In the genomic region with DNA sequence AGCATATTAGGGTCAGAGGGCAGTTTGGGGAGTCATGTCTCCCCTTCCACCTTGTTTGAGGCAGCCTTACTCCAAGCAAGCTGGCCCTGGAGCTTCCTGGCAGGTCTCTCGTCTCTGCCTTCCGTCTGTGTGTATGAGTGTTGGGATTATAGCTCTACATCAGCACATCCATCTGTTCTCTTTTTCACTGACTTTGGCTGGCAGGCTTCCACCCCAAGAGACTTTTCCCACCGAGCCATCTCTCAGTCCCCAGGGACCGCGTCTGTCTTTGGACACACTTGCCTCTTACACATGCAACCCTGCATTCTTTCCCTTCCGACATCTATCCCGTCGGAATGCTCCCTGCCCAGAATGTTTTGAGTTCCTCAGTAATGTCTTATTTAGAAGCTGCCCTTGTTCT, we compare ENCODE assay signal across 11 mouse cellular contexts.
DNase-seq lines count a peak whose midpoint lies in the region; ATAC-seq and TF ChIP-seq lines count a peak whose summit lies in the region.
"Had no signal": no experiment of that assay in that cellular context is flagged by ENCODE, and none has a peak within 500 bp of the region (broad histone marks: within the 10 kb centered on the region; RNA-seq: fewer than 3 reads in every experiment).

No protein-coding gene starts in this region.

- no peak for TF ChIP-seq POLR2A in kidney, adult 2 months (IDR thresholded peaks at IDR 0.05; ENCODE audit: low read depth, low read length)
- TF ChIP-seq POLR2A in brain, embryonic 14.5 days (IDR thresholded peaks at IDR 0.05; ENCODE audit: borderline replicate concordance, extremely low read depth, insufficient read depth, insufficient read length, poor library complexity, severe bottlenecking): no peak

- WGBS in kidney, adult 2 months: 56% methylated on average over 8 of the region's 8 CpGs
- 68% methylated on average over 8 of the region's 8 CpGs for WGBS in liver, postnatal 0 days (ENCODE audit: insufficient replicate concordance)

- TF ChIP-seq EP300 in liver, postnatal 0 days (IDR thresholded peaks at IDR 0.05; ENCODE audit: low read depth): no peak

- H3K9me3 ChIP-seq in liver, postnatal 0 days (ENCODE audit: low read length): no peaks in the 10 kb centered on the region
- H3K9me3 ChIP-seq: hindbrain, embryonic 15.5 days; limb, embryonic 15.5 days had no signal

- H3K9ac ChIP-seq in liver, postnatal 0 days (replicated peaks): no peak overlapping the region
- H3K9ac ChIP-seq: hindbrain, embryonic 15.5 days; limb, embryonic 15.5 days had no signal

- H3K4me3 ChIP-seq in kidney, adult 2 months (ENCODE audit: insufficient read depth, low read depth, low read length): no peak overlapping the region
- no peak overlapping the region for H3K4me3 ChIP-seq in liver, postnatal 0 days (ENCODE audit: low read depth, low read length)
- H3K4me3 ChIP-seq: hindbrain, embryonic 15.5 days; limb, embryonic 15.5 days had no signal

- no peaks in the 10 kb centered on the region for H3K36me3 ChIP-seq in kidney, adult 2 months (ENCODE audit: control insufficient read depth, insufficient read depth, low read length)
- no peaks in the 10 kb centered on the region for H3K36me3 ChIP-seq in liver, postnatal 0 days (replicated peaks; ENCODE audit: insufficient read depth, low read length)
- H3K36me3 ChIP-seq: hindbrain, embryonic 15.5 days; limb, embryonic 15.5 days had no signal

- DNase-seq in kidney, adult 2 months: peak; percentile 71
- DNase-seq in kidney, adult 9 months: no peak
- DNase-seq in NIH3T3 (ENCODE audit: low read depth): peak; percentile 21
- DNase-seq in brain, embryonic 14.5 days (ENCODE audit: low read depth): peak; percentile 65
- DNase-seq in layer of hippocampus, adult 9-11 months: peak; percentile 14
- no peak for DNase-seq in liver, postnatal 0 days
- no peak for DNase-seq in cerebellum, adult 8-10 months
- no peak for DNase-seq in cerebellum, adult 9-10 months

- H3K4me1 ChIP-seq in kidney, adult 2 months (ENCODE audit: control insufficient read depth, insufficient read depth, low read length): 0 out of 2 replicates have a peak, but pooled peaks cover 2% of the 10 kb centered on the region
- no peaks in the 10 kb centered on the region for H3K4me1 ChIP-seq in liver, postnatal 0 days (ENCODE audit: insufficient read depth)

- H3K27me3 ChIP-seq in kidney, adult 2 months (replicated peaks; ENCODE audit: control insufficient read depth, insufficient read depth, low read length): no peaks in the 10 kb centered on the region
- no peaks in the 10 kb centered on the region for H3K27me3 ChIP-seq in liver, postnatal 0 days (ENCODE audit: insufficient read depth, low read length)
- H3K27me3 ChIP-seq: hindbrain, embryonic 15.5 days; limb, embryonic 15.5 days; Patski had no signal

- H3K27ac ChIP-seq in kidney, adult 2 months (ENCODE audit: insufficient read depth, low read depth, low read length): peak overlapping the region; percentile 73
- H3K27ac ChIP-seq in liver, postnatal 0 days (ENCODE audit: low read depth): no peak overlapping the region
- H3K27ac ChIP-seq: hindbrain, embryonic 15.5 days; limb, embryonic 15.5 days had no signal

- no peak overlapping the region for H3K4me2 ChIP-seq in liver, postnatal 0 days (ENCODE audit: low read depth, low read length)
- H3K4me2 ChIP-seq: hindbrain, embryonic 15.5 days; limb, embryonic 15.5 days had no signal

- ATAC-seq in liver, postnatal 0 days: no peak
- ATAC-seq: Patski had no signal

- TF ChIP-seq CTCF in kidney, adult 2 months (conservative IDR thresholded peaks at IDR 0.05; ENCODE audit: insufficient read depth, insufficient read length, low read depth, low read length): no peak
- TF ChIP-seq CTCF in brain, embryonic 14.5 days (IDR thresholded peaks at IDR 0.05; ENCODE audit: borderline replicate concordance, extremely low read depth, insufficient read depth, insufficient read length): no peak
- TF ChIP-seq CTCF in liver, postnatal 0 days (IDR thresholded peaks at IDR 0.05; ENCODE audit: low read depth): no peak

Comparison
In these comparisons a context has a peak if more than half of its experiments do, and no peak if none do; other contexts are left out.
1. DNase-seq: peak in kidney, adult 2 months (single experiment), NIH3T3 (single experiment), brain, embryonic 14.5 days (single experiment) and layer of hippocampus, adult 9-11 months (single experiment); none in kidney, adult 9 months (single experiment), liver, postnatal 0 days (single experiment), cerebellum, adult 8-10 months (single experiment) and cerebellum, adult 9-10 months (single experiment).